Mouse (Mus musculus) lung, adult 2 months (tissue): Measurements from ENCODE around the gene Ctnna3.

Experiments used
- CTCF ChIP-seq: fragments of 200-500 bp; IDR thresholded peaks from 2 replicates; pipeline ENCODE4 v1.5.1; 2011; ENCODE audit warnings: mild to moderate bottlenecking, low read length, control low read depth; ENCODE audit not compliant: insufficient read depth
- POLR2A ChIP-seq: fragments of 200-500 bp; IDR thresholded peaks from 2 replicates; pipeline ENCODE4 v1.6.1; 2011; ENCODE audit warnings: low read depth, mild to moderate bottlenecking, control low read depth, low read length, borderline replicate concordance; ENCODE audit errors: extremely low read depth

GRCm38 (mm10) chr10:63601206-63601605 lies 171.3 kb downstream of the Ctnna3 start:
- TF ChIP-seq CTCF = no peak
- no peak for TF ChIP-seq POLR2A
